Comparison of ENCODE assay signal across 8 mouse cellular contexts in the genomic region with DNA sequence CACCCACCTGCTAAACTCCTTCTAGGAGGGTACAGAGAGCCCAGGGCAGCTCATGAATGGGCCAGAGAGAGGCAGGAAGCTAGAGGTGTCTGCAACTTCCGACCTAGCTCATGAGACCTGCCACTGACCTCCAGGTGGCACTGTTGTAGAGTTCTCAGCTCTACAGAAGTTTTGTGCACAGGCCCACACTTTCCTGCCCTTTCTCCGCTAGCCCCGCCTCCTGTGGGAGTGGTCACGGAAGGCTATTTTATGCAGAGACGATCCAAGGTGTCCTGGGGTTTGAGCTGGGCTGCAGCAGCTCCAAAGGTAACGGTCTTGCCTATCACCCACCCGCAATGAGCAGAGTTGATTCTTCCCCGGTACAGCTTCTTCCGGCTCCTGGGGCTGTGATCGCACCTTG. TPM values are rescaled to one million over a fixed set of nuclear protein-coding genes. Genes with fewer than 3 reads are reported as not detected.
DNase-seq lines count a peak whose midpoint lies in the region; ATAC-seq and TF ChIP-seq lines count a peak whose summit lies in the region.

No protein-coding gene starts in this region.

- no peaks in the 10 kb centered on the region for H3K79me2 ChIP-seq in liver, adult 2 months (ENCODE audit: control insufficient read depth, insufficient read depth, low read length)

- WGBS in hindbrain, postnatal 0 days = 13% methylated on average over 10 of the region's 10 CpGs
- 7% methylated on average over 10 of the region's 10 CpGs for WGBS in liver, adult 2 months
- WGBS in thymus, adult 2 months = 4% methylated on average over 10 of the region's 10 CpGs

- no peak overlapping the region for H3K4me3 ChIP-seq in hindbrain, postnatal 0 days (ENCODE audit: low read length)
- H3K4me3 ChIP-seq in liver, adult 2 months (ENCODE audit: insufficient read depth, low read depth, low read length) = peak overlapping the region; percentile 16; the same call in 1 of the 2 replicates
- peak overlapping the region; percentile 62 for H3K4me3 ChIP-seq in thymus, adult 2 months (ENCODE audit: control insufficient read depth, insufficient read depth, low read length)

- peak; percentile 75 for ATAC-seq in hindbrain, postnatal 0 days

- no peaks in the 10 kb centered on the region for H3K36me3 ChIP-seq in hindbrain, postnatal 0 days (ENCODE audit: insufficient read depth, low read length)
- no peaks in the 10 kb centered on the region for H3K36me3 ChIP-seq in liver, adult 2 months (ENCODE audit: control insufficient read depth, insufficient read depth, low read length)
- no peaks in the 10 kb centered on the region for H3K36me3 ChIP-seq in thymus, adult 2 months (ENCODE audit: control insufficient read depth, insufficient read depth, low read length)

- no peaks in the 10 kb centered on the region for H3K27me3 ChIP-seq in hindbrain, postnatal 0 days (ENCODE audit: insufficient read depth, low read length)
- H3K27me3 ChIP-seq in liver, adult 2 months (ENCODE audit: control insufficient read depth, insufficient read depth, low read length) = no peaks in the 10 kb centered on the region
- no peaks in the 10 kb centered on the region for H3K27me3 ChIP-seq in thymus, adult 2 months (ENCODE audit: control insufficient read depth, insufficient read depth, low read length)

- no peak overlapping the region for H3K27ac ChIP-seq in hindbrain, postnatal 0 days
- H3K27ac ChIP-seq in liver, adult 2 months (replicated peaks; ENCODE audit: insufficient read depth, low read depth, low read length) = peak overlapping the region; percentile 73
- peak overlapping the region; percentile 34; the same call in 1 of the 2 replicates for H3K27ac ChIP-seq in thymus, adult 2 months (ENCODE audit: control insufficient read depth, insufficient read depth, low read length)

- peak; percentile 31 for DNase-seq in right cerebral cortex, postnatal 14 days
- no peak for DNase-seq in right cerebral cortex, postnatal 25 days
- peak; percentile 98 for DNase-seq in c-Kit-positive CD71-positive TER-119-negative erythroid progenitor cells, embryonic 14.5 days (ENCODE audit: low read depth)
- peak; percentile 69 for DNase-seq in gastrocnemius, postnatal 10 days
- peak; percentile 79 for DNase-seq in hindbrain, postnatal 0 days (ENCODE audit: low spot score)
- peak; percentile 92 for DNase-seq in liver, adult 2 months (ENCODE audit: extremely low read depth, low read depth, low spot score)
- peak; percentile 97 for DNase-seq in naive thymus-derived CD4-positive, alpha-beta T cell, adult 2 months (ENCODE audit: low read depth)
- DNase-seq in thymus, adult 2 months = peak; percentile 89

- H3K4me1 ChIP-seq in hindbrain, postnatal 0 days (ENCODE audit: insufficient read depth, low read length) = no peaks in the 10 kb centered on the region
- peaks cover 7% of the 10 kb centered on the region for H3K4me1 ChIP-seq in liver, adult 2 months (ENCODE audit: control insufficient read depth, insufficient read depth, low read length)
- H3K4me1 ChIP-seq in thymus, adult 2 months (replicated peaks; ENCODE audit: control insufficient read depth, insufficient read depth, low read length) = peaks cover 5% of the 10 kb centered on the region

- TF ChIP-seq CTCF in hindbrain, postnatal 0 days (IDR thresholded peaks at IDR 0.05; ENCODE audit: low read depth) = peak; percentile 69
- TF ChIP-seq CTCF in liver, adult 2 months (IDR thresholded peaks at IDR 0.05; ENCODE audit: low read depth, low read length) = peak; percentile 81
- TF ChIP-seq CTCF in thymus, adult 2 months (IDR thresholded peaks at IDR 0.05; ENCODE audit: borderline replicate concordance, control insufficient read depth, extremely low read depth, insufficient read depth, low read length, poor library complexity) = peak; percentile 82

- 0 out of 2 replicates have a peak overlapping the region, but pooled peaks have one; percentile 19 for H3K4me2 ChIP-seq in hindbrain, postnatal 0 days (ENCODE audit: low read depth, low read length)

- H3K9ac ChIP-seq in hindbrain, postnatal 0 days (replicated peaks; ENCODE audit: low read length) = no peak overlapping the region
- H3K9ac ChIP-seq in liver, adult 2 months (ENCODE audit: low read depth, low read length) = peak overlapping the region; percentile 59

- peak; percentile 93 for TF ChIP-seq POLR2A in liver, adult 2 months (IDR thresholded peaks at IDR 0.05; ENCODE audit: extremely low read depth, insufficient read depth, low read length)
- TF ChIP-seq POLR2A in thymus, adult 2 months (IDR thresholded peaks at IDR 0.05; ENCODE audit: control insufficient read depth, extremely low read depth, insufficient read depth, low read length, poor library complexity) = peak; percentile 58

- no peaks in the 10 kb centered on the region for H3K9me3 ChIP-seq in hindbrain, postnatal 0 days (ENCODE audit: low read length)

RNA-seq across cellular contexts. Expression of a gene that starts 20.1 kb away (rescaled TPM):
- total RNA-seq in gastrocnemius, postnatal 10 days (2021) = 10 to 100 TPM; 32.7 to 36.9 TPM
- total RNA-seq in hindbrain, postnatal 0 days (2014; rRNA removed) = 58.5 and 73.3 TPM in 2 replicates
- 67.6 and 69.2 TPM in 2 replicates for polyA plus RNA-seq in hindbrain, postnatal 0 days (2015; fragmentation: Nextera tagmentation; extraction: Ambion mirVana)
- 142 and 183 TPM in 2 replicates for total RNA-seq in liver, adult 2 months (2014; rRNA removed)
- polyA plus RNA-seq in liver, adult 2 months (2012; rRNA removed) = 144 and 155 TPM in 2 replicates
- 29.5 and 33.3 TPM in 2 replicates for polyA plus RNA-seq in thymus, adult 2 months (2012; rRNA removed)

RNA-seq across cellular contexts. Expression of a gene that starts 20.1 kb away (rescaled TPM):
- 1 to 10 TPM; 4.9 to 5.6 TPM for total RNA-seq in gastrocnemius, postnatal 10 days (2021)
- total RNA-seq in hindbrain, postnatal 0 days (2014; rRNA removed) = 23.1 and 23.5 TPM in 2 replicates
- polyA plus RNA-seq in hindbrain, postnatal 0 days (2015; fragmentation: Nextera tagmentation; extraction: Ambion mirVana) = 13.3 and 13.7 TPM in 2 replicates
- total RNA-seq in liver, adult 2 months (2014; rRNA removed) = 6.1 and 13.0 TPM in 2 replicates
- 37.2 and 42.8 TPM in 2 replicates for polyA plus RNA-seq in liver, adult 2 months (2012; rRNA removed)
- 42.6 and 50.1 TPM in 2 replicates for polyA plus RNA-seq in thymus, adult 2 months (2012; rRNA removed)

RNA-seq across cellular contexts. Expression of a gene that starts 21.8 kb away (rescaled TPM):
- 10 to 100 TPM; 44.3 to 44.9 TPM for total RNA-seq in gastrocnemius, postnatal 10 days (2021)
- 23.7 and 29.7 TPM in 2 replicates for total RNA-seq in hindbrain, postnatal 0 days (2014; rRNA removed)
- polyA plus RNA-seq in hindbrain, postnatal 0 days (2015; fragmentation: Nextera tagmentation; extraction: Ambion mirVana) = 75.9 and 77.3 TPM in 2 replicates
- total RNA-seq in liver, adult 2 months (2014; rRNA removed) = 26.0 and 27.9 TPM in 2 replicates
- 17.2 and 22.8 TPM in 2 replicates for polyA plus RNA-seq in liver, adult 2 months (2012; rRNA removed)
- 33.7 and 37.6 TPM in 2 replicates for polyA plus RNA-seq in thymus, adult 2 months (2012; rRNA removed)

RNA-seq across cellular contexts. Expression of a gene that starts 21.8 kb away (rescaled TPM):
- total RNA-seq in gastrocnemius, postnatal 10 days (2021) = 10 to 100 TPM; 30.7 TPM
- 66.6 and 71.0 TPM in 2 replicates for total RNA-seq in hindbrain, postnatal 0 days (2014; rRNA removed)
- 41.3 and 44.4 TPM in 2 replicates for polyA plus RNA-seq in hindbrain, postnatal 0 days (2015; fragmentation: Nextera tagmentation; extraction: Ambion mirVana)
- total RNA-seq in liver, adult 2 months (2014; rRNA removed) = 23.0 and 23.6 TPM in 2 replicates
- polyA plus RNA-seq in liver, adult 2 months (2012; rRNA removed) = 22.2 and 22.3 TPM in 2 replicates
- 34.2 and 41.6 TPM in 2 replicates for polyA plus RNA-seq in thymus, adult 2 months (2012; rRNA removed)

RNA-seq across cellular contexts. Expression of a gene that starts 21.8 kb away (rescaled TPM):
- 10 to 100 TPM; 79.7 to 99.0 TPM for total RNA-seq in gastrocnemius, postnatal 10 days (2021)
- total RNA-seq in hindbrain, postnatal 0 days (2014; rRNA removed) = 180 and 184 TPM in 2 replicates
- polyA plus RNA-seq in hindbrain, postnatal 0 days (2015; fragmentation: Nextera tagmentation; extraction: Ambion mirVana) = 55.4 and 65.4 TPM in 2 replicates
- total RNA-seq in liver, adult 2 months (2014; rRNA removed) = 56.7 and 94.2 TPM in 2 replicates
- 109 and 149 TPM in 2 replicates for polyA plus RNA-seq in liver, adult 2 months (2012; rRNA removed)
- polyA plus RNA-seq in thymus, adult 2 months (2012; rRNA removed) = 301 and 312 TPM in 2 replicates
